Mouse (Mus musculus) CH12.LX (cell line): ENCODE data around the gene Slc44a3. TPM values are rescaled to one million over a fixed set of nuclear protein-coding genes. Genes with fewer than 3 reads are reported as not detected.

ENCODE experiments used
- DNase-seq: peaks from one replicate; pipeline ENCODE4 v3.0.0-alpha.2; 2013; ENCODE audit errors: extremely low read depth
- H3K27ac ChIP-seq: 2 replicates; pipeline ENCODE4 v1.5.1; 2012; ENCODE audit warnings: low read depth, mild to moderate bottlenecking, control low read depth, moderate library complexity; ENCODE audit not compliant: insufficient read depth
- H3K27me3 ChIP-seq: replicated peaks from 2 replicates; pipeline ENCODE3; 2012; ENCODE audit warnings: inconsistent platforms
- H3K36me3 ChIP-seq, 2 experiments: replicated peaks in 1 of 2; 2 replicates each; pipeline versions ENCODE3 to v1.6.1; 2012; ENCODE audit warnings: inconsistent platforms in 1 of 2, low read length in 1 of 2, mild to moderate bottlenecking in 1 of 2, mixed read lengths in 1 of 2, moderate library complexity in 1 of 2; ENCODE audit not compliant: control insufficient read depth in 1 of 2, insufficient read depth in 1 of 2
- H3K4me1 ChIP-seq, 2 experiments: 2 replicates each; pipeline ENCODE4 v1.6.1; 2012; ENCODE audit warnings: inconsistent platforms in 1 of 2, moderate library complexity in 1 of 2; ENCODE audit not compliant: insufficient read depth in 2 of 2, control insufficient read depth in 1 of 2
- H3K4me2 ChIP-seq: 2 replicates; pipeline ENCODE4 v1.6.1; 2012; ENCODE audit warnings: low read depth, mild to moderate bottlenecking, control low read depth; ENCODE audit not compliant: poor library complexity, insufficient read depth, severe bottlenecking
- H3K4me3 ChIP-seq, 3 experiments: fragments of 150-350 bp in 1 of 3; sonication (generic) in 1 of 3; replicated peaks in 1 of 3; 2 replicates each; pipeline versions ENCODE3 to v1.5.1; 2011 to 2012; ENCODE audit warnings: low read depth in 2 of 3, low read length in 2 of 3, mild to moderate bottlenecking in 2 of 3, moderate library complexity in 2 of 3, control low read depth in 1 of 3, improper control_type of control experiment in 1 of 3, inconsistent platforms in 1 of 3, mixed read lengths in 1 of 3; ENCODE audit not compliant: poor library complexity in 1 of 3
- H3K79me2 ChIP-seq: replicated peaks from 2 replicates; pipeline ENCODE4 v1.6.1; 2012; ENCODE audit warnings: mild to moderate bottlenecking, moderate library complexity; ENCODE audit not compliant: control insufficient read depth, poor library complexity, insufficient read depth, severe bottlenecking; ENCODE audit errors: extremely low read depth
- H3K9ac ChIP-seq: 2 replicates; pipeline ENCODE4 v1.6.1; 2012; ENCODE audit warnings: low read depth, mild to moderate bottlenecking, control low read depth, moderate library complexity; ENCODE audit not compliant: insufficient read depth
- H3K9me3 ChIP-seq: replicated peaks from 2 replicates; pipeline ENCODE3; 2012; ENCODE audit warnings: low read length, inconsistent platforms, mixed read lengths
- ELF1 ChIP-seq: IDR thresholded peaks from 2 replicates; pipeline ENCODE4 v1.6.1; 2014; ENCODE audit warnings: low read depth, mild to moderate bottlenecking, inconsistent platforms, low read length, improper control_type of control experiment
- EP300 ChIP-seq: IDR thresholded peaks from 2 replicates; pipeline ENCODE4 v1.6.1; 2011; ENCODE audit warnings: low read length, improper control_type of control experiment
- ETS1 ChIP-seq: conservative IDR thresholded peaks from 2 replicates; pipeline ENCODE4 v1.6.1; 2012; ENCODE audit warnings: low read depth, mild to moderate bottlenecking, inconsistent platforms, low read length, improper control_type of control experiment, moderate library complexity
- JUN ChIP-seq: IDR thresholded peaks from 2 replicates; pipeline ENCODE4 v1.6.1; 2011; ENCODE audit warnings: low read depth, mild to moderate bottlenecking, low read length, improper control_type of control experiment, moderate library complexity; ENCODE audit not compliant: insufficient read depth
- JUND ChIP-seq: conservative IDR thresholded peaks from 2 replicates; pipeline ENCODE4 v1.6.1; 2011; ENCODE audit warnings: low read depth, low read length, improper control_type of control experiment
- KAT2A ChIP-seq: IDR thresholded peaks from 2 replicates; pipeline ENCODE4 v1.6.1; 2012; ENCODE audit warnings: low read length, improper control_type of control experiment, inconsistent platforms; ENCODE audit not compliant: insufficient replicate concordance
- MAZ ChIP-seq: IDR thresholded peaks from 2 replicates; pipeline ENCODE4 v1.6.1; 2012; ENCODE audit warnings: low read depth, mild to moderate bottlenecking, inconsistent platforms, low read length, improper control_type of control experiment, moderate library complexity
- MXI1 ChIP-seq: IDR thresholded peaks from 2 replicates; pipeline ENCODE4 v1.6.1; 2011; ENCODE audit warnings: mild to moderate bottlenecking, low read depth, low read length, improper control_type of control experiment
- POLR2A ChIP-seq: IDR thresholded peaks from 2 replicates; pipeline ENCODE4 v1.6.1; 2011; ENCODE audit warnings: low read depth, mild to moderate bottlenecking, improper control_type of control experiment, low read length
- TBP ChIP-seq: conservative IDR thresholded peaks from 2 replicates; pipeline ENCODE4 v1.6.1; 2011; ENCODE audit warnings: low read depth, low read length, improper control_type of control experiment
- TCF12 ChIP-seq: IDR thresholded peaks from 2 replicates; pipeline ENCODE4 v1.6.1; 2014; ENCODE audit warnings: low read depth, mild to moderate bottlenecking, inconsistent platforms, low read length, improper control_type of control experiment
- UBTF ChIP-seq: IDR thresholded peaks from 2 replicates; pipeline ENCODE4 v1.6.1; 2012; ENCODE audit warnings: low read depth, mild to moderate bottlenecking, inconsistent platforms, low read length, improper control_type of control experiment, moderate library complexity
- USF1 ChIP-seq: IDR thresholded peaks from 2 replicates; pipeline ENCODE4 v1.6.1; 2014; ENCODE audit warnings: low read depth, mild to moderate bottlenecking, inconsistent platforms, low read length, improper control_type of control experiment
- ZC3H11A ChIP-seq: IDR thresholded peaks from 2 replicates; pipeline ENCODE4 v1.6.1; 2012; ENCODE audit warnings: low read depth, mild to moderate bottlenecking, inconsistent platforms, low read length, improper control_type of control experiment
- ZKSCAN1 ChIP-seq: IDR thresholded peaks from 2 replicates; pipeline ENCODE4 v1.6.1; 2012; ENCODE audit warnings: low read depth, inconsistent platforms, low read length, improper control_type of control experiment, borderline replicate concordance
- dilution Hi-C: fragments of 300-500 bp; cut with MboI; formaldehyde crosslinking; loops from 2 replicates; pipeline ENCODE4 v1.14.3; 2020; ENCODE audit warnings: low sequenced_read_pairs; ENCODE audit not compliant: extremely low pct_unique_long_range_greater_than_20kb, extremely low pct_ligation_motif_present
- in situ Hi-C: fragments of 300-500 bp; cut with MboI; formaldehyde crosslinking; loops from 3 replicates; pipeline ENCODE4 v1.14.3; 2019; ENCODE audit warnings: low sequenced_read_pairs, low pct_ligation_motif_present, low pct_unique_long_range_greater_than_20kb, mixed read lengths
- polyA plus RNA-seq: library from polyadenylated mRNA; unstranded; fragments of >175 nt; gene quantifications from 2 replicates; pipeline ENCODE4 v1.2.1, GENCODE M21; 2012; ENCODE audit warnings: low read depth; ENCODE audit not compliant: insufficient read length
- total RNA-seq, 2 experiments: library from RNA; depleted of rRNA; stranded (reverse); fragments of 300-350 nt in 1 of 2; fragments of >200 nt in 1 of 2; gene quantifications; 2 replicates each; pipeline ENCODE4 v1.2.3; 2012 to 2014

The Slc44a3 gene
- total and polyA plus RNA-seq, 3 experiments = not detected

- Histone ChIP-seq H3K4me2 (no peak overlapping the region), H3K79me2 (no peaks in the 10 kb centered on the region), H3K27ac (no peak overlapping the region), H3K36me3 (no peaks in the 10 kb centered on the region), H3K4me3 (no peak overlapping the region), H3K4me1 (peaks cover 12 to 37% of the 10 kb centered on the region in 2 experiments), H3K9ac (no peak overlapping the region), H3K27me3 (no peaks in the 10 kb centered on the region), H3K9me3 (peaks cover 10% of the 10 kb centered on the region)
- DNase-seq = no peak
- dilution Hi-C loops (no loop called here), in situ Hi-C loops (no loop called here)
- TF ChIP-seq POLR2A = no peak
- no peak for TF ChIP-seq JUN
- TF ChIP-seq ZC3H11A = no peak
- TF ChIP-seq TCF12 = no peak
- TF ChIP-seq TBP = no peak
- no peak for TF ChIP-seq ELF1
- no peak for TF ChIP-seq MAZ
- TF ChIP-seq ZKSCAN1 = no peak
- TF ChIP-seq MXI1 = no peak
Observed at GRCm38 (mm10) chr3:121567904-121568303, 35.7 kb upstream of the Slc44a3 start.

DNA sequence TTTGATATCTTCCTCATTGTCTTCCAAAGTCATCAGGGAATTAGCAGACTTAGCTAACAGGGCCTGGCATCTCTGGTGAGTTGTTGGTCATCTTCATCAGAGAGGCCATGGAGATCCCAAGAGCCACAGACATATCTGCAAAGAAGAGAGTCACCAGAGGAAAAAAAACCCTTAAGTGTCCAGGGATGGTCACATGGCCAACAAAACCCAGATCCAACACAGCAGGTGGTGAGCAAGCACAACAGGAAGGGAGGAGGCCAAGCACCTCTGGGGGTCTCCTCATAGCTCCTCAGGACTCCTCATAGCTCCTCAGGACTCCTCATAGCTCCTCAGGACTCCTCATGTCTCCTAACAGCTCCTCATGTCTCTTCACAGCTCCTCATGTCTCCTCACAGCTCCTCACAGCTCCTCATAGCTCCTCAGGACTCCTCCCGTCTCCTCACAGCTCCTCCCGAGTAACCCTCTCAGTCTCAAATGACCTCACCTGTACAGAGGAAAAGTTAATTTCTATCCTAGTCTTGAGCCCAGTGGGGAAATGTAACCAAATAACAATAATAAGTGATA lies 35.2 kb upstream of the Slc44a3 start:
- no peak for DNase-seq
- in situ Hi-C loops = no loop called here
- Histone ChIP-seq H3K9me3 (peaks cover 7% of the 10 kb centered on the region), H3K4me2 (no peak overlapping the region), H3K79me2 (no peaks in the 10 kb centered on the region), H3K27ac (no peak overlapping the region), H3K36me3 (no peaks in the 10 kb centered on the region), H3K9ac (no peak overlapping the region), H3K4me3 (no peak overlapping the region), H3K4me1 (peaks cover 12 to 36% of the 10 kb centered on the region in 2 experiments), H3K27me3 (no peaks in the 10 kb centered on the region)
- TF ChIP-seq POLR2A (no peak), KAT2A (no peak), JUN (no peak), MXI1 (no peak), ELF1 (no peak), EP300 (no peak), JUND (no peak), UBTF (no peak), ETS1 (no peak), USF1 (no peak)
- dilution Hi-C loops = no loop called here
